Mouse (Mus musculus) midbrain, embryonic 12.5 days (tissue): ENCODE measurements around the gene Hba-x. TPM values are rescaled to one million over a fixed set of nuclear protein-coding genes. Genes with fewer than 3 reads are reported as not detected.

Experiments used
- ATAC-seq: fragments of 200-750 bp; cut with Nextera tagmentation; 2 replicates; pipeline ENCODE4 v1.8.0; 2017; ENCODE audit warnings: low read depth, moderate TSS enrichment, moderate library complexity; ENCODE audit not compliant: low FRiP score
- H3K27ac ChIP-seq: fragments of 300-500 bp; sonication (generic); replicated peaks from 2 replicates; pipeline ENCODE4 v1.5.1; 2016; ENCODE audit warnings: mild to moderate bottlenecking
- H3K27me3 ChIP-seq: fragments of 300-500 bp; sonication (generic); 2 replicates; pipeline ENCODE4 v1.6.1; 2016; ENCODE audit warnings: mild to moderate bottlenecking
- H3K36me3 ChIP-seq: fragments of 300-500 bp; sonication (generic); 2 replicates; pipeline ENCODE4 v1.6.1; 2016
- H3K4me1 ChIP-seq: fragments of 300-500 bp; sonication (generic); 2 replicates; pipeline ENCODE4 v1.6.1; 2016
- H3K4me2 ChIP-seq: fragments of 300-500 bp; sonication (generic); replicated peaks from 2 replicates; pipeline ENCODE4 v1.6.1; 2016; ENCODE audit warnings: mild to moderate bottlenecking, moderate library complexity
- H3K4me3 ChIP-seq: fragments of 300-500 bp; sonication (generic); 2 replicates; pipeline ENCODE4 v1.5.1; 2016; ENCODE audit warnings: mild to moderate bottlenecking
- H3K9ac ChIP-seq: fragments of 300-500 bp; sonication (generic); replicated peaks from 2 replicates; pipeline ENCODE4 v1.6.1; 2016; ENCODE audit warnings: mild to moderate bottlenecking, moderate library complexity
- H3K9me3 ChIP-seq: fragments of 300-500 bp; sonication (generic); 2 replicates; pipeline ENCODE4 v1.6.1; 2016; ENCODE audit warnings: mild to moderate bottlenecking
- WGBS: fragments of 180-500 bp; shearing (Covaris S2); methylation state at CpG from one replicate; pipeline ENCODE4 v1.1.7; 2016; 5-methylcytosine and 5-hydroxymethylcytosine counted together
- polyA plus RNA-seq: library from polyadenylated mRNA; unstranded; fragments of >200 nt; fragmentation: Nextera tagmentation; extraction: Ambion mirVana; gene quantifications from 2 replicates; pipeline ENCODE4 v1.2.1, GENCODE M21; 2016

The Hba-x gene
- polyA plus RNA-seq, 1 experiment from 2014 or later: 1,723 TPM

- Histone ChIP-seq H3K27ac (no peak overlapping the region), H3K4me1 (no peaks in the 10 kb centered on the region), H3K9ac (no peak overlapping the region), H3K27me3 (no peaks in the 10 kb centered on the region), H3K4me3 (no peak overlapping the region), H3K36me3 (peaks cover 33% of the 10 kb centered on the region), H3K4me2 (no peak overlapping the region), H3K9me3 (no peaks in the 10 kb centered on the region)
- 93% methylated on average over 1 of the region's 1 CpGs for WGBS
- no peak for ATAC-seq
Measured at GRCm38 (mm10) chr11:32256146-32256545, 20.1 kb upstream of the Hba-x start.

DNA sequence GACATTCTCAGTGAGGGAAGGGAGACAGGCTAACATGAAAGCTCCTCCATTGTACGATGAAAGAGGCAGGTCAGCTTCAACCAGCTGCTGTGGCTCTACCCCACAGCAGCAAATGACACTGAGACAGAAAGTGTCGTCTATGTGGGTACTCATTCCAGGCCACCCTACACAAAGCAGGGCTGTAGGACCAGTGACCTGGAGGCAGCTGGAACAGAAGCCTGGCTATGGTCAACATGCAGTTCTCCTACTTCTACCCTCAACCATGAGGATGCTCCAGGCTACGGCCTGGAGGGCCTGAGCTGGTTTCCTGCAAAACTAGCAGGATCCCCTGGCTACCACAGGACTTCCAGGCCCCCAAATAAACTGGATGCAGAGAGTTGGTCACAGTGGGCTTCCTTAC is 19.6 kb upstream of the Hba-x start:
- 88% methylated on average over 3 of the region's 3 CpGs for WGBS
- Histone ChIP-seq H3K4me3 (no peak overlapping the region), H3K4me1 (no peaks in the 10 kb centered on the region), H3K9me3 (no peaks in the 10 kb centered on the region), H3K27me3 (no peaks in the 10 kb centered on the region), H3K9ac (no peak overlapping the region), H3K36me3 (peaks cover 33% of the 10 kb centered on the region), H3K27ac (no peak overlapping the region), H3K4me2 (no peak overlapping the region)
- no peak for ATAC-seq

- ATAC-seq: no peak
- Histone ChIP-seq H3K27ac (no peak overlapping the region), H3K27me3 (no peaks in the 10 kb centered on the region), H3K4me2 (no peak overlapping the region), H3K4me3 (no peak overlapping the region), H3K36me3 (peaks cover 24% of the 10 kb centered on the region), H3K4me1 (peaks cover 10% of the 10 kb centered on the region), H3K9ac (no peak overlapping the region), H3K9me3 (no peaks in the 10 kb centered on the region)
- 93% methylated on average over 10 of the region's 10 CpGs for WGBS
Measured at GRCm38 (mm10) chr11:32262674-32263415, 13.4 kb upstream of the Hba-x start.

DNA sequence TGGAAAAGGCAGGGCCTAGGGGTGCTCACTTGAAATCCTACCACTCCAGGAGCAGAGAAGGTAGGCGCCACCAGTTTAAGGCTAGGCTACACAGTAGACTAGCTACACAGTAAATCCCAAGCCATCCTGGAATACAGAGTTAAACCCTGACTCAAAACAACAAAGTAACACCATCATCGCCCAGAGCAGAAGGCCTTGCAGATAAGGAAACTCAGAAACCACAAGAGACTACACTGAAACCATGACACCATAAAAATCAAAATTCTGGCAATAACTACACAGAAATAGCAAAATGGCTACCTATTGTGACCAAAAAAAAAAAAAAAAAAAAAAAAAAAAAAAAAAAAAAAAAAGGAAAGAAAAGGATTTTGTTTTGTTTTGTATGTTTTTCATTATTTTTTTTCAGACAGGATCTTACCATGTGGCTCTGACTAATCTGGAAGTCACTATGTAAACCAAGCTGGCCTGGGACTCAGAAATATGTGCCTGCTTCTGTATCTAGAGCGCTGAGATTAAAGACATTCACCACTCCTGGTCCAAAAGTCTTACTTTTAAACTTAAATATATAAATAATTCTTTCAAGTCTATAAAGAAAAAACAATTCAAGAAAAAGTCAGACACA is 11.0 kb upstream of the Hba-x start:
- Histone ChIP-seq H3K27ac (no peak overlapping the region), H3K9ac (no peak overlapping the region), H3K27me3 (peaks cover 9% of the 10 kb centered on the region; the same call in 1 of the 2 replicates), H3K4me1 (peaks cover 14% of the 10 kb centered on the region), H3K9me3 (no peaks in the 10 kb centered on the region), H3K36me3 (peaks cover 21% of the 10 kb centered on the region), H3K4me3 (no peak overlapping the region), H3K4me2 (no peak overlapping the region)
- no peak for ATAC-seq
- 94% methylated on average over 3 of the region's 3 CpGs for WGBS

- whole genome bisulfite sequencing: 95% methylated on average over 6 of the region's 6 CpGs
- no peak overlapping the region for H3K27ac ChIP-seq
Measured at GRCm38 (mm10) chr11:32266194-32266593, 10.0 kb upstream of the Hba-x start.

DNA sequence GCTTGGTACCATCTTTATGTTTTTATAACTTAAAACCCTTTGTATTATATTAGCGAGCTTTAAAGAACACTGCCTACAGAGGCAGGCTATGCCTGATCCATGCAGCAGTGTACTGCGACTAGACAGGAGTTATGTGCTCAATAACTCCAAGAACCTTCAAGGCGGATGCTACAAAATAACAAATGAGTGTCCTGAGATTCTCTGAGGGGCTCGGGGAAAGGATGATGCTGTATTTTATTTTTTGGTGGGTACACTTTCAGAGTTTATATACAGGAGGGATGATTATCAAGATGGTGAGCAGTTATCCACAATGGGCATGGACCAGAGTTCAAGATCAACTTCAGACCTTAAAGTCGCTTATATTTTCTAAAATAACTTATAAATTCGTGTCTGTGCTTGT is 9.4 kb upstream of the Hba-x start:
- Histone ChIP-seq H3K4me2 (peak overlapping the region; percentile 63), H3K4me1 (peaks cover 14% of the 10 kb centered on the region), H3K9me3 (no peaks in the 10 kb centered on the region), H3K4me3 (peak overlapping the region; percentile 81), H3K9ac (peak overlapping the region; percentile 93), H3K27ac (peak overlapping the region; percentile 97), H3K27me3 (peaks cover 14% of the 10 kb centered on the region; the same call in 1 of the 2 replicates), H3K36me3 (peaks cover 10% of the 10 kb centered on the region; the same call in 1 of the 2 replicates)
- 33% methylated on average over 6 of the region's 6 CpGs for WGBS
- no peak; the same call in 1 of the 2 replicates for ATAC-seq

More at GRCm38 (mm10) chr11:32266194-32266593, 10.0 kb upstream of the Hba-x start:
- H3K36me3 ChIP-seq: peaks cover 12% of the 10 kb centered on the region; the same call in 1 of the 2 replicates
- no peak for ATAC-seq
- no peaks in the 10 kb centered on the region for H3K9me3 ChIP-seq
- H3K4me3 ChIP-seq: no peak overlapping the region
- peaks cover 10% of the 10 kb centered on the region; the same call in 1 of the 2 replicates for H3K27me3 ChIP-seq
- H3K9ac ChIP-seq: no peak overlapping the region; the same call in 1 of the 2 replicates
- H3K4me1 ChIP-seq: peaks cover 14% of the 10 kb centered on the region
- H3K4me2 ChIP-seq: no peak overlapping the region

GRCm38 (mm10) chr11:32267188-32267884 is 8.9 kb upstream of the Hba-x start, which contains the start of gene Nprl3:
Gene Nprl3 (minus strand): TSS chr11:32267707.
- Histone ChIP-seq H3K4me2 (peak within 1 kb of the TSS; percentile 63), H3K9ac (peak within 1 kb of the TSS; percentile 93), H3K27ac (peak within 1 kb of the TSS; percentile 97), H3K4me1 (peaks cover 14% of the 10 kb centered on the region), H3K4me3 (peak within 1 kb of the TSS; percentile 81), H3K27me3 (peaks cover 14% of the 10 kb centered on the region; the same call in 1 of the 2 replicates), H3K9me3 (no peaks in the 10 kb centered on the region), H3K36me3 (peaks cover 5% of the 10 kb centered on the region; the same call in 1 of the 2 replicates)
- WGBS: under 1% methylated on average over 54 of the region's 54 CpGs
- ATAC-seq: peak; percentile 99

DNA sequence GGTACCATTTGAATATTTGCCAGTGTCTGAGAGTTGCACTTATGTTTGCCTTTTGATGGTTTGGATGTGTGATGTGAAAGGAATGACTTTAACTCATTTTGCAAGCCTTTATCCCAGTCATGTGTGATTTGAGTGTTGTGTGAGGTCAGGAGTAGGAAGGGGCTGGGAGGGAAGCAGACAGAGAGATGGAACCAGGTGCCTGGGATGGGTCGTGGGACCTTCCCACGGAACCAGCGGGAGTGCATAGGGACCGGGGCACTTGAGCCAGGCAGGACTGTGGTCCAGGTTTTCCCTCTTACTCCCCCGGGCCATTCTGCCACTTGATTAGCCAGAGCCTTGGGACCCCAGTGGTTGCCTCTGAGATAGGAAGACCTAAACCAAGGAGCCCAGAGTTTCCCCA is 8.2 kb upstream of the Hba-x start:
- Histone ChIP-seq H3K4me2 (peak overlapping the region; percentile 63), H3K9ac (peak overlapping the region; percentile 93), H3K4me1 (peaks cover 14% of the 10 kb centered on the region), H3K27me3 (peaks cover 14% of the 10 kb centered on the region; the same call in 1 of the 2 replicates), H3K36me3 (no peaks in the 10 kb centered on the region), H3K27ac (peak overlapping the region; percentile 97), H3K9me3 (no peaks in the 10 kb centered on the region), H3K4me3 (peak overlapping the region; percentile 81)
- peak; percentile 42 for ATAC-seq
- WGBS: 26% methylated on average over 5 of the region's 5 CpGs

DNA sequence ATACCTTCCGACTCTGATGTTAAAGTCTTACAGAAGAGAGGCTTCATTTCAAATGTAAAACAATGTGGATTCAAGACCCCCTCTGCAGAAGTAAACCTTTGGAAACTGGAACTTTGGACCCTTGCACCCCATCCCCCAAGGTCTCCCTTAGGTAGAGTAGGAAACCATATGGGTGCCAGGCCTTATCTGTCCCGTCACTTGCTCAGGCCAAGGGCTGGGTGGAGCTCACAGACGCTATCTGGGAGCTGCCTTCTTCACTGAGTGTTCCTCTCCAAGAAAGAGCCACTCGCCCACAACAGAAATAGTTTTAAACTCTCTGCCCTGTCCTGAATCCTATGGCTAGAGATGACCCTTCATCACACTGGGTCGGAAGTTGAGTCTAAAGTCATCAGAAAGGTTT is 7.2 kb upstream of the Hba-x start:
- Histone ChIP-seq H3K36me3 (no peaks in the 10 kb centered on the region), H3K9me3 (no peaks in the 10 kb centered on the region), H3K4me2 (no peak overlapping the region), H3K4me1 (peaks cover 14% of the 10 kb centered on the region), H3K27me3 (peaks cover 14% of the 10 kb centered on the region; the same call in 1 of the 2 replicates), H3K27ac (no peak overlapping the region), H3K4me3 (no peak overlapping the region), H3K9ac (no peak overlapping the region)
- 80% methylated on average over 5 of the region's 5 CpGs for WGBS
- no peak for ATAC-seq

DNA sequence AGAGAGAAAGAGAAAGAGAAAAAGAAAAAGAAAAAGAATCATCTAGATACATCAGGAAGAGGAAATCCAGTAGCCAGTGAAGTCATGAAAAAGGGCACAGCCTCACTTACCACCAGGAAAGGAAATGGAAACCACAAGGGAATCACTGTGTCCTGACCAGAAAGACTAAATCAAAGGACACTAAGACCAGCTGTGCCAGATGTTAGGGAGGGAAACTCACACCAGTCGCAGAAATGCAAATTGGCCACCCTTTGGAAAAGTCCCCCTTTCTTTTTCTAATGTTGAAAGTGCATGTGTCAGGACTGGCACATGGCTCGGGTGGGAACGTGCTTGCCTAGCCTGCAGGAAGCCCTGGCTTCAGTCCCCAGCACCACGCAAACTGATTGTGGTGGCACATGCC is 5.0 kb upstream of the Hba-x start:
- H3K9me3 ChIP-seq: no peaks in the 10 kb centered on the region
- peaks cover 14% of the 10 kb centered on the region; the same call in 1 of the 2 replicates for H3K27me3 ChIP-seq
- ATAC-seq: no peak
- WGBS: 50% methylated on average over 4 of the region's 4 CpGs
- no peak overlapping the region for H3K9ac ChIP-seq
- peaks cover 10% of the 10 kb centered on the region for H3K4me1 ChIP-seq
- H3K27ac ChIP-seq: no peak overlapping the region
- H3K4me2 ChIP-seq: no peak overlapping the region
- H3K36me3 ChIP-seq: no peaks in the 10 kb centered on the region
- no peak overlapping the region for H3K4me3 ChIP-seq

DNA sequence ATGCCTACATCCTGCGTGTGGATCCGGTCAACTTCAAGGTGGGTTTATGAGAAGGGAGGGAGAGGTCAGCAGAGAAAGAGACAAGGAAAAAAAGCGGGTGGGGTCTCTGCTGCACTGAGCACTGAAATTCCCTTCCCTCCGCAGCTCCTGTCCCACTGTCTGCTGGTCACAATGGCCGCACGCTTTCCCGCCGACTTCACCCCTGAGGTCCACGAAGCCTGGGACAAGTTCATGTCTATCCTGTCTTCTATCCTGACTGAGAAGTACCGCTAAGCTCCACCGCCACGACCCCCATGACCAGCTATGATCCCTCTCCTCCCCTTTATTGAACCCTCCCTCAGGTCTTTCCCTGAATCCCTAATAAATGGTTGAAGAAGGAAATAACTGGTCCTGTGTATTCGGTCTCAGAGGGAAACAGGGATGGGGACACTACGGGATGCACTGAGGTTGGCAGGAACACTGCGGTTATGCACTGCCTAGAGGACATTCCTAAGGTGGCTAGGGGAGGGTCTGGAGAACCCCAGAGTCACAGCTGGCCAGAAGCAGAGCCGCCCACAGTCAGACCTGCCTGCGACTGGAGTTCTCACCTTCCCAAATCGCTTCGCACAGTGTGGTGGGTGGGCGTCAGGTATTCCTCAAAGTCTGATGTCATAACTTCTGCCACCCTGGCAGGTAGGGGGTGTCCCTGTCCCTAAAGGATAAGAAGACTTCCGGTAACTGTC is 1.7 kb downstream of the Hba-x start:
- Histone ChIP-seq H3K36me3 (no peaks in the 10 kb centered on the region), H3K4me1 (no peaks in the 10 kb centered on the region), H3K9ac (no peak overlapping the region), H3K9me3 (no peaks in the 10 kb centered on the region), H3K27ac (no peak overlapping the region), H3K27me3 (peaks cover 9% of the 10 kb centered on the region), H3K4me3 (no peak overlapping the region), H3K4me2 (no peak overlapping the region)
- 79% methylated on average over 21 of the region's 21 CpGs for WGBS
- no peak for ATAC-seq
